Mouse (Mus musculus): ENCODE results near the gene Naa16. TPM values are rescaled to one million over a fixed set of nuclear protein-coding genes. Genes with fewer than 3 reads are reported as not detected.

Naa16 gene
- polyA plus RNA-seq, 1 experiment: 8.9 TPM

DNA sequence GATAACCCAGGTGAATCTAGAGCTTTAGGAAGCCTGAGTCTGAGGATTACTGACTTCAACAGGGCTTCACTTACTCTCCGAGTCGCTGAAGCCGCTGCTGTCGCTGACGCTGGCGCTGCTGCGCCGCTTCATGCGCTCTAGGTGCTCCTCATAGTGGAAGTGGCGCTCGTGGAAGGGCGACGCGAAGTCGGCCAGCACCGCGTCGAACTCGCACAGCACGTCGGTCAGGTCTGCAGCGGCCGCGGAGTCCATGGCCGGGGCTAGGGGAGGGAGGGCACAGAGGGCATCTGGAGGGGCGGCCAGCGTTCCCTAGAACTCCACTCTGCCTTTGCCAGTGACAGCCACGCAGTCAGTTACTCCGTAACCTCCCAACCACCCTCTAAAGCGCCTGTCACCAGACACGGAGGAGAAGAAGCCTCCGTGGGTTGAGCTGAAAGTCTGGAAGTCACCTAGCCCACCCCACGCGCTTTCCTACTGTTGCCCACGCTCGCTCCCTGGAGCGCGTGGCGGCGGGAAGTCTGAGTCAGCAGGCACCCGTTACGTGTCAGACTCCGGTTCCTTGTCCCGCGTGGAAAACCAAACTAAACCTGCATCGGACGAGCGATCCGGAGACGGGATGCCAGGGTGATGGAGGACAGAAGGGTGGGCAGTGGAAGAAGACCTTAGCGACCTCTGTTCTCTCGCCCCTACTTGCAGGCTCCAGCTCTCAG is 89.8 kb downstream of the Naa16 start:
- peak; percentile 28 to 77 for DNase-seq (ENCODE audit: extremely low spot score in 1 of 2, low spot score in 1 of 2)

DNA sequence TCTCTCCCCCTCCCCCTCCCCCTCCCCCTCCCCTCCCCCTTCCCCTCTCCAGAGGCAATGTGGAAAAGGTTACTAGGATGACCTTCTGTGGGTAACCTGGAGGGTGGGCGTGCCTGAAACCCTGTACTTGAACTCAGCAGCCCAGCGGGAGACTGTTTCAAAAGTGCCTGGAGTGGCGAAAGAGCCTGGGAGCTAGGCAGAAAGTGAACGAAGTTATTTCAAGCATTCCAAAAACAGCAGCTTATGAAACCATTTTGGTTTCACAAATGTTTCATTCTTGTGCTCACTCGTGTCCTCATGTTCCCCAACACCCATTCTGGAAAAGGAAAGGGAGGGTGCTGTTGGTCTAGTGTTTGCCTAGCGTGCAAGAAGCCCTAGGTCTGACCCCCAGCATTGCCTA is 90.8 kb downstream of the Naa16 start:
- peak; percentile 40 to 65 for DNase-seq (ENCODE audit: extremely low spot score in 1 of 2, low spot score in 1 of 2)

DNA sequence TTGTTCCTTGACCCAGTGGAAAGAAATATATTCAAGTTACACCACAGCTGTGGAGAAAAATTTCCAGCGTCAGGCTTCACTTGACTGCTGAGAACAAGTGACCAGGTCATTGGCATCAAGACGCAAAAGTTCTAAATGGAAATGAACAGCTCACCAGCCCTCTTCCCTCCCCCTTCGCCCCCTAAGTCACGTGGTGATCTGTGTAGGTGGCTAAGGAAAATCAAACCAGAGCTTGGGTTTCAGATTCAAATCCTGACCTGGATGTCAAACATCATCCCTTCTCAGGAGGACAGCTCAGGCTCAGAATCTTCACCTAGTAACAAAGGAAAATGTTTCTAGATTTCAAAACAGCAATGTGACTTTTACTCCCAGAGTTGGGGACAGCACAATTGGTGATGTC is 91.3 kb downstream of the Naa16 start:
- no peak for DNase-seq (ENCODE audit: extremely low spot score in 1 of 2, low spot score in 1 of 2)

DNA sequence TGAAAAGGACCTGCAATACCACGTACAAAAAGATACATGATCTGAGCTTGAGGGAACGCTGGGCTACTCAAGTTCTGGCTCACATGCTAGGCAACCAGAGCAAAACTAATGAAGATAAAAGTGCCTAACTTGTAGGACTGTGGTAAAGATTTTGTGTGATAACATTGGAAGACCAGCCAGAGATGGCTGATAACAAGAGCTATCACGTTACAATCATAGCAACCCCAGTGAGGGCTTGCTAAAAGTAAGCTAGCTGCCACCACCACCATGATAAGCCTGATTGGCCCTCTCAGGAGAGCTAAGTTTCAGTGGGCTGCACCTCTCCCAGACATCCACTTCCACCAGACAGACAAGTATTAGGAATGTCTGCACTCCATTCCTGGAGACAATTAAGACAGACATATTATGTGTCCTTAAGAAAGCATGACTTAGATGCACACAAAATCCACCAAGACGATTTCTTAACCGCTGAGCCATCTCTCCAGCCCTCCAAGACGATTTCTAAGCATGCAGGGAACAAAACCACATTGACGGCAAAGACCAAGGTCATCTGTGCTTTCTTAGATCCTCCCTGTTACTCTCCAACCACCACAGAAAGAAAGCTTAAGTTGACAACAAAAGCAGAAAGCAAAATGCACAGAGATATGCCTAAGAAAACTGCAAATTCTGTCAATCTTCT is 92.1 kb downstream of the Naa16 start:
- DNase-seq (ENCODE audit: extremely low spot score in 1 of 2, low spot score in 1 of 2): no peak

DNA sequence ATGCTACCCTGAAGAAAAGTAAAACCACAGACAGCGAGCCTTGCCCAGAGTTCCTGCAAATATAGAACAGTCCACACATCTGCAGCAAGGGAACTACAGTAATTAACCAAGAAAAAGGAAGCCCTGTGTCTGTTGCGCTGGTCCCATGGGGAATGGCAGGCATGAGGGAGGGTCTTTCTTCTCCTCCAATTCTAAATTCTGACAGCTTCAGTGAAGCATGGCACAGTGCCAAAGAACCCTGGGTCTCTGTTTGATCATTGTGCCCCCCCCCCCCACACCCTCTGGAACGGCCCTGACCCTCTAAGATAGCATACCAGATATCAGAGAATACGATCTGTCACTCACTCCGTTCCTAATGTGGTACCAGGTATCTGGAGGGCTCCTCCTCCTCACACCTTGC is 93.7 kb downstream of the Naa16 start:
- no peak for DNase-seq (ENCODE audit: extremely low spot score in 1 of 2, low spot score in 1 of 2)

DNA sequence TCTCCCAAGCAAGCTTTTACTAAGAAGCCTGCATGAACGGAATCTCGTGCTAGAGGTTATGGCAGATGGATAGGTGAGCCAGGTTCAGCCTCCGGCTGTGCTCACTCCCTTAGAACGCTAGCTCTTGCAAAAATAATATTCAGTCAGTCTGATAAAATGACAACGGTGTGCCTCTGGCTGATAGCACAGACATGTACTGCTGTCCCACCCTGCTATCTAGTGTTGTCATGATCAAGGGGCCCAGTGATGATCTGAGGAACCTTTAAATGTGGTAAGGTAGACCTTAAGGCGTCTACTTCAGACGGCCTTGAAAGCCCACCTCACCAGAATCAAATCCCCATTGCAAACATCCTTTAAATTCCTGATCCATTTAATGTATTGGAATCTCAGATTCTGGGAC is 94.4 kb downstream of the Naa16 start:
- DNase-seq (ENCODE audit: extremely low spot score in 1 of 2, low spot score in 1 of 2): no peak

DNA sequence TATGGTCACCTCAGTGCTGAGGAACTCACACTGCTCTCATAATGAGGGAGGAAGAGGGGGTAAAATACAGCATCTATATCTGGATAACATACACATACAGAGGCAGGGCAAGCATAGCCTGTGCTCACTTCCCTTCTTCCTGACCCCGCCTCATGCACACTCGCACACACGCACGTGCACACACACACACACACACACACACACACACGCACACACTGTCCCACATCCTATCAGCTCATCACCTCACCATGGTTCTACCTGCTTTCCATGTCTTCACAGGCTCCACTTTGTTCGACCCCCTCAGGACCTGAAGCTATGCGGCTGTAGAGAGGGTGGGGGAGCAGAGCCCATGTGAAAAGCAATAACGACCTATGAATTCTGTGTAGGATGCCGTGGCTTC is 95.0 kb downstream of the Naa16 start:
- no peak for DNase-seq (ENCODE audit: extremely low spot score in 1 of 2, low spot score in 1 of 2)

DNA sequence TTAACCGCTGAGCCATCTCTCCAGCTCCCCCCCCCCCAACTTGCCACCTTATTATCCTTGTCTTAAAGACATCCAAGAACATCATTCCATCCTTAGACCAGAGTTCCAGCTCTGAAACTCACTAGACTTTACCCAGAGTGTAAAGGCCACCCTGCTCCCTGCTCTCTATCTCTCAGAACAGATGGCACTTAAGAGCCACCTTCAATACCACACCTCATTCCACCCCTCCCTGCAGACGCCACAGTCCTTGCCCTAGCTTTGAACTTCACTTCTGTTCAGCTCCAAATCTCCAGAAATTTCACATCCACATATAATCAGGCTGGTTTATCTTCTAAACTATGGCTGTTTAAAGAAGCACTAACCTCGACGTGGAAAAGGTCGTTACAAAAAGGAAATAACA is 95.6 kb downstream of the Naa16 start:
- DNase-seq (ENCODE audit: extremely low spot score in 1 of 2, low spot score in 1 of 2): no peak

DNA sequence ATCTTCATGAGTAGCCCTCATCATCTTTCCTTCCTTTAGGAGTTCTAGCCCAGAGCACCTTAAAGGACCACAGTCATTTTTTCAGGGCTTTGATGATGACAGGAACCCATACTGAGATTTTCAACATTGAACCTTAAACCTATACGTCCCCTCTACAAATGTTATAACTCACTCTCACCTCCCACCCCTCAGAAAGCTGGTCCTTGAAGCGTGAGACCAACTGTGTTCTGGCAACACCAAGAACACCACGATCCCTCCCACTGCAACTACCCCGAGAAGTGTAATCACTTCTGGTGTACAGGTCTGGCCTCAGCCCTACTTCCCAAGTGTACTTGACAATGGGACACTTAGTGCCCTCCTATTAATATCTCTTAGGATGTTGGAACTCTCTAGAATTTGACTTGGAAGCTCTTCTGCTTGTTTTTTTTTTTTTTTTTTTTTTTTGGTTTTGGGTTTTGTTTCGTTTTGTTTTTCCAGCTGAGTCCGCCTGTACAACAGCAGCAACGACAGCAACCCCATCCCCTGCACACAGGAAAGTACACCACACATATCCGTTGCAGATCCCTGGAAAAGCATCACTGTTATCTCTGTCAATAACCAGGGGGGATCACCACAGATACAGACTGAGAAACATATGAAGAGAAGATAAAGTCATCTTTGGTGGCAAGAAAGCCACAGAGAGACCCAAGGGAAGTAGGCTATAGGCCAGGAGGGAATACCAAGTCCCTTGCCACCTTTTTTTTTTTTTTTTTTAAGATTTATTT is 96.3 kb downstream of the Naa16 start:
- no peak for DNase-seq (ENCODE audit: extremely low spot score in 1 of 2, low spot score in 1 of 2)

DNA sequence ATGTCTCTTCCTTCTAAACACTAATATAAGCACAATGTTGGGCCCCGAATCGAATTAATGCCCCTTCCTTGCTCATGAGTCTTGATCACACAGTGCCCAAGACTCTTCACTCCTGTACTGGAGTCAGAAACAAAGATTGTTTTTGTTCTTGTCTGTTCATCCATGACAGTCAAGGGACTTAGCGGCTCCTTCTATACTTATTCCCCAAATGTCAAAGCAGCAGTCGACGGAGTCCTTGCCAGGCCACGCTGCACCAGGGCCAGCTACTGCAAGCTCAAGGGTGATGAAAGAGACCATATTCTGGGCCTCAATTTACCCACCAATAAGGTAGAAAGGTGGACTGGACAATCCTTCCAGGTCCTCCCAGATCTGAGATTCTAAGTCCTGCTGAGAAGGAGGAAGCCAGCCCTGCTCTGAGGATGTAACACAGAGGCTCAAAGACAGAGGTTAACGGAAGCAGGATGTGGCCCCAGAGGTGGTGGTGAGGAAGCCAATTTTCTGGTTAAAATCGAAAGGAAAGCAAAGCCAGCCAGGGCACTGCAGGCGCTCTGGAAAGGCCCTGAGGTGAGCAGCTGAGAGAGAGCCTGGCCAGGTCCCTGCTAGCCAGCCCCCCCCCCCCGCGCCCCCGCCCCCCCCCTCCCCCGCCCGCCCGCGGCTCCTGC is 97.3 kb downstream of the Naa16 start:
- no peak for DNase-seq (ENCODE audit: extremely low spot score in 1 of 2, low spot score in 1 of 2)

DNA sequence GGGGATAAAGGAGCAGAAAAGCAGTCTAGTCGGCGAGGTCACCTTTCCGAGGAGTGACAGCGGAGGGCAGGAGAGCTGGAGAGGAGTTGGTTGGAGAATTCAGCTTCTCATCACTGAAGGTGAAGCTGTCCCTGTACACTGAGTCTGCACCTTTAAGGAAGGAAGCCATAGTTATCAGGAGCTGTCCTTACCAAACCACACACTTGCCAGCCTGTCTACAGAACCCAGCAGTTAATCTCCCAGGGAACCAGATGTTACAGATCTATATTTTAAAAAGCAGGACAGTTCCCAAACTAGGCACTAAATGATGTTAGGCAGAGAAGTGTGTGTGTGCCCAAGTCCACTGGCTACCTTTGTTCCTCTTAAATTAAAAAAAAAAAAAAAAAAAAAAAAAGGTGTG is 98.9 kb downstream of the Naa16 start:
- no peak for DNase-seq (ENCODE audit: extremely low spot score in 1 of 2, low spot score in 1 of 2)

DNA sequence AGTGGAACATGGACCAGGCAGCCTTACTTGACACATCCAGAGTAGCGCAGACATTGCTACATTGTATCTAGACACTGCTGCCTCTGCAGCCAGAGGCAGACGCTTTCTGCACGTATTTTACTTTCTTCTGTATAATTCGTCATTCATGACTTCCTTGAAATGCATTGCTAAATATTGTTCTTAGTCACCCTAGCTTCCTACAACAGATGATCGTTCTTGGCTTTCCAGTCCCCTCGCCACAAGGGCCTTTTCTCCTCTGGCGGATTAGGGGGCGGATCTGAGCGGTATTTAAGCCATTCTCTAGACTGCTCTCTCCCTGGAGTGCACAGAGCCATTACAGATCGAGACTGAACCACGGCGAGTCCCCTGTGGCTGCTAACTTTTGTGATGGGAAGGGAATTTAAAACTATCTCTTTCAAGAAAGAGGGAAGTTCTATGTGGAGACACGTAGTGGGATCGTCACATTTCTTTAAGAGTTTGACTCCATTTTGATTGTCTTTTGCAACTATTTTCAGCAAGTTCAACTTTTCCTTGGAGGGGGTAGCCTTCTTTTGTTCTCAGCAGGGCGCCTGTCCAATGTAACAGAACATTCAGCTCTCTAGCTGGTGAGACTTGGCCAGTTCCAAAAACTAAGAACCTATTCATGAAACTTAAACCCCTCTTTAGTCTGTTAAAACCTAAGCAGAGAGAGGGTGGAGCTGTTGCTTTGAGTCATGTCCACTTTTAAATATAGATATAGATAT is 99.7 kb downstream of the Naa16 start:
- DNase-seq (ENCODE audit: extremely low spot score in 1 of 2, low spot score in 1 of 2): no peak

DNA sequence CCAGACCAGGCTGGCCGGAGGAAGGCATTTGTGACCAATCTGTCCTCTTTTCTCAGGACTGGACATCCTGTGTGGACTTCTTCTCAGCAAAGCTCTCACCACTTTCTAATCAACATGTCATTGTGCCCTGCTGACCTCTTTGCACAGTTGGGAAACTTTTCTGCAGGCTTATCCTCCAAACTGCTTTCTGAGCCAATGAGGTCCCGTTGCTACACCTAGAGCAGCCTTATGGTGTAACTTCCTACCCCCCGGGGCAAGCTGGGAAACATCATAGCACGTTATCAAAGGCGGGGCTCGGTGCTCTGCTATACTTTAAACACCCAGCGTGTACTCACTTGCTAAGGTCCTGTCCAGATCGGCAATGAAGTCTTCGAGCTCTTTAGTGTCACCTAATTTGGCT is 100.7 kb downstream of the Naa16 start:
- DNase-seq (ENCODE audit: extremely low spot score in 1 of 2, low spot score in 1 of 2): no peak

DNA sequence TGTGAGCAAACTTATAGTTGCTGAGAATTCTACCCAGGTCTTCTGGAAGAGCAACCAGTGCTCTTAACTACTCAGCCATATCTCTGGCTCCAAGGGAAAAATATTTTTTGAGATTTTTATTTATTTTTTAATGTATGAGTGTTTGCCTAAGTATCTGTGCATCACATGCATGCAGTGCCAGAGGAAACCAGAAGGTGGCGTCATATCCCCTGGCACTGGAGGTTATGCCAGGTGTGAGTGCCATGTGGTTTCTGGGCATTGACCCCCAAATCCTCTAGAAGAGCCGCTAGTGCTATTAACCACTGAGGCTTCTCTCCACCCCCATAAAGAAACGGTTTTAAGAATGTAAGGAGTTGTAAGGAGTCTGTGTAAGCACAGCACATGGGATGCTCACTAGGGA is 102.3 kb downstream of the Naa16 start:
- no peak for DNase-seq (ENCODE audit: extremely low spot score in 1 of 2, low spot score in 1 of 2)

DNA sequence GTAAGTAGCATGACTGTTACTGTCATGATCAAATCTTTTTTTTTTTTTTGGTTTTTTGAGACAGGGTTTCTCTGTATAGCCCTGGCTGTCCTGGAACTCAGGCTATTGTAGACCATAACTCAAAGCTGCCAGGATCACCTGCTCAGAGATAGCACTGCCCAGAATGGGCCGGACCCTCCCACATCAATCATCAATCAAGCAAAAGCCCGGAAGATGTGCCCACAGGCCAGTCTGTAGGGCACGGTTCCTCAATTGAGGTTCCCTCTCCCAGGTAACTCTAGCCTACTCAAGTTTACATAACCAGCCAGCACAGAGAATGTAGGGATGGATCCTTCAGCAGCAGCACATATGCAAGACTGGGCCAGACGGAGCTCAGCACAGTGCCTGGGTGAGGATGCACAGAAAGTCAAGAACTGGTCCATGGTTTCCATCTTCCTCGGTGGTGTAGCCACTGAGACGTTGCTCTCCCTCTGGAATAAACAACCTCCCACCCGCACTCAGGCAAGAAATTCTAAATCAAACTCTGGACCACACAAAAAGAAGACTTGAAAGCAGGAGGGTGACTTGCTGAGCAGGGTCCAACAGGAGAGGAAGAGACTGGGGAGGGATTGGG is 103.2 kb downstream of the Naa16 start:
- DNase-seq (ENCODE audit: extremely low spot score in 1 of 2, low spot score in 1 of 2): no peak

DNA sequence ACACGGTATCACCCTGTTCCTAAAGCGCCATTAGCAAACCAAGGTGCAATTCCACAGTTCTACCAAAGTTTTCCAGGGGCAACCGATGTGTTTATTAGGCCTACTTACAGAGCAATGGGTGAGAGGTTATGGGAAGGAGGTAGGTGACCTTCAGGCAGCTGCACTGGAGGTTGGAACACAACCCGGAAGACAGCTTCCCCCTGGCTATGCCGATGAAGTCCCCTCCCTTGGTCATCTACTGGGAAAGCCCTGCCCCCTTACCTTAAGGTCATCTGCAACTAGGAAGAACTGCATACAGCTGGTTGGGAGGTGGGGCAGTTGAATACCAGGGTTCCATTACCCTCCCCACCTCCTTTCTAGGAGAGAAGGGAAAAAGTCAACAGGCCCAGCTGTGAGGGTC is 105.0 kb downstream of the Naa16 start:
- DNase-seq (ENCODE audit: extremely low spot score in 1 of 2, low spot score in 1 of 2): no peak

DNA sequence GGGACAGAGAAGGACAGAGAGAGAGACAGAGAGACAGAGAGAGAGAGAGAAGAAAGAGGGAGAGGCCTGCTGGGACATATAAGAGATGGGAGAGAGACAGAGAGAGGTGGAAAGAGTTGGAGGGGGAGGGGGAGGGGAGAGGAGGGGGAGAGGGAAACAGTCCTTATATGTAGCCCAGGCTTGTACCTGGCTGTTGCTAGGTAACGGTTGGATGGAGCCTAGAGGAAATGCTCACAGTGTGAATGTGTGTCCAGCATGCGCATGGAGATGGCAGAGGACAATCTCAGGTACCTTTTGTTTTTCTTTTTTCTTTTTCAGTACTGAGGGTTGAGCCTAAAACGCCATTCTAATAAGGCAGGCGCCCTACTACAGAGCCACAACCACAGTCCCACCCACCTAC is 106.0 kb downstream of the Naa16 start:
- DNase-seq (ENCODE audit: extremely low spot score in 1 of 2, low spot score in 1 of 2): no peak

DNA sequence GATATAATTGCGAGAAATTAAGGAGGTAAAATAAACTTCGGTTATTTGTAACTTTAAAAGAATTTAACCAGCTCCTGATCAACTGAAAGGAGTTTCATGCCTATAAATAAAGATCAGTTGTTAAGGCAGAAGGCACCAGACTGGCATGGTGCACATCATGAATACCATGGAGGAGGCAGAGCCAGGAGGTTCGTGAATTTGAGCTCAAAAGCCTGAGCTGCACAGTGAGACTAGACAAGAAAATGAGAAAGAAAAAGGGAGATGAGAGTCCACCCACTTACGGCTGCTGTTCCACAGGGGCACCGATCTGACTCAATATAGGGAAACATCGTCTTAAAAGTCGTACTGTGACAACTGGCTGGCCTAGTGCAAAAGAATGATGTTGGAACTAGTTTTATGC is 106.6 kb downstream of the Naa16 start:
- peak in 1 of 2 experiments; percentile 34 for DNase-seq (ENCODE audit: extremely low spot score in 1 of 2, low spot score in 1 of 2)

DNA sequence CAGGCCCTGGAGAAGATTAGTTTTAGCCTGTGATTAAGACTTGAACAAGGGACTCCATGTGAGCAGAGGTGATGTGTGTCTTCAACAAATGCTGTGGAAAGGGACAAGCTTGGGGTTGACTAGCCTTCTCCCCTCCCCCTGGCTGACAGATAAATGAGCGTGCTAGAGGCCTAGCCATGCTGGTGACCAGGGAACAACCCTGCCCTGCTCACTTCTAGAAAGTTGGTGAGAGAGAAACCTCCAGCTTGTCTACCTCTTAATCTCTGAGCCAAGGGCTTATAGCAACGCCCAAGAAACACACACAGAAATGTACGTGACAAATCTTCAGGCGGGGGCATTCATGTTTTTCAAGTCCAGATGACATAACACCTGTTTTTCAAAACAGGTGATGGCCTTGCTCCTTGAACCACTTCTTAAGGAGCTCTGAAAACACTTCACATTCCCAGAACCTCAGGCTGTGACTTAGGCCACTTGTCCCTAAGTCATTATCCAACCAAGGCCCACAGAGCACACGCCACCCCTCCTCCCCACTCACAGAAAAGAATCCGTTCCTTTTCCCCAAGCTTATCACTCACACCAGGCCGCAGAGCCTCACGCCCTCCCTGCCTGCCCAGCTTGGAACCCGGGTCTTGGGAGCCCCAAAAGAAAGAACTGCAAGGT is 108.6 kb downstream of the Naa16 start:
- no peak for DNase-seq (ENCODE audit: extremely low spot score in 1 of 2, low spot score in 1 of 2)

DNA sequence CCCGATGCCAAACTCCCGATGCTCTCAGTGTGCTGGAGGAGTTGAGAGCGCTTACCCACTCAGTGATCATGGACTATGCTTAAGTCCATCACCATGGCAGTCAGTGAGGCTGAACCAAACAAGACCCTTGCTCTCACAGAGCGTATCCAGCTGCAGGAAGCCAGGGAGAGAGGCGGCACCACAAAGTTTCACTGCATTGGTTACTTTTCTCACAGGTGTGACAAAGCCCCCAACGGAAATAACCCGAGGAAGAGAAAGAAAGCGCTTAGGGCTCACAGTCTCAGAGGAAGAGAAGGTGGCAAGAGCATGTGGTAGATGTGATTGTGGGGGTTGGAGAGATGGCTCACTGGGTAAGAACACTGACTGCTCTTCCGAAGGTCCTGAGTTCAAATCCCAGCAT is 110.1 kb downstream of the Naa16 start:
- no peak for DNase-seq (ENCODE audit: extremely low spot score in 1 of 2, low spot score in 1 of 2)
